Mouse (Mus musculus) macrophage (primary cell): ENCODE results near the gene Susd4. TPM values are rescaled to one million over a fixed set of nuclear protein-coding genes. Genes with fewer than 3 reads are reported as not detected.

ENCODE experiments used
- H3K27ac ChIP-seq: fragments of 350-480 bp; formaldehyde crosslinking; 2 replicates; pipeline ENCODE4 v1.9.0; 2021
- H3K36me3 ChIP-seq: fragments of 350-480 bp; formaldehyde crosslinking; 2 replicates; pipeline ENCODE4 v1.9.0; 2021; ENCODE audit errors: inconsistent target
- H3K4me3 ChIP-seq: fragments of 350-480 bp; formaldehyde crosslinking; 2 replicates; pipeline ENCODE4 v1.9.0; 2021; ENCODE audit errors: inconsistent target
- H3K79me2 ChIP-seq: fragments of 350-480 bp; formaldehyde crosslinking; 2 replicates; pipeline ENCODE4 v1.9.0; 2021; ENCODE audit errors: inconsistent target
- WGBS: methylation state at CpG from one replicate; pipeline ENCODE4 v1.1.7; 2026; ENCODE audit warnings: inconsistent platforms; ENCODE audit not compliant: missing documents; 5-methylcytosine and 5-hydroxymethylcytosine counted together
- polyA plus RNA-seq: library from polyadenylated mRNA; stranded (reverse); fragments of 250-400 nt; gene quantifications from 3 replicates; pipeline ENCODE4 v1.2.4, GENCODE M21; 2018; ENCODE audit warnings: inconsistent platforms

Susd4 gene
- polyA plus RNA-seq, 1 experiment from 2014 or later = not detected

GRCm38 (mm10) chr1:182802891-182803290 lies 39.2 kb downstream of the Susd4 start:
- 93% methylated on average over 15 of the region's 15 CpGs for WGBS
- H3K36me3 ChIP-seq = no peaks in the 10 kb centered on the region
- H3K4me3 ChIP-seq = no peak overlapping the region
- H3K27ac ChIP-seq = no peak overlapping the region
- no peaks in the 10 kb centered on the region for H3K79me2 ChIP-seq

- no peaks in the 10 kb centered on the region for H3K79me2 ChIP-seq
- no peak overlapping the region for H3K27ac ChIP-seq
- no peak overlapping the region for H3K4me3 ChIP-seq
- 82% methylated on average over 7 of the region's 7 CpGs for WGBS
- H3K36me3 ChIP-seq = no peaks in the 10 kb centered on the region
Observed at GRCm38 (mm10) chr1:182813991-182814390, 50.3 kb downstream of the Susd4 start.

DNA sequence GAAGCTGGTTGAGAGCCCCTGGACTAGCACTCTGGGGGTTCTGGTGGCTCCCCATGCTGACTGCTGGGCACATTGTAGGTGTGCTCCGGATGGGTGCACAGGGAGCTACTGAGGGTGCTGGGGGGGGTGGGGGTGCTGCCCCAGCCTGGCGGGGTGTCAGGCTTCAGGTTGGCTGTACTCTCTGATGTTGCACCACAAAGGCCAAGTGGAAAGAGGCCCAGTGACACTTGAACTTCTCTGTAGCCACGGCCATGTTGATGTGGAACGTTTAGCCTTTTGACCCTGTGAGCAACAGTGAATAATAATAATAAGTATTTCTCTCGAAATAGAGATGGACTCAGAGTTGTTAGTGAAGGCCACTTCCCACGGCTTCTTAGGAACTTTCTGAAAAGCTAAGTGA lies 50.9 kb downstream of the Susd4 start:
- H3K4me3 ChIP-seq = no peak overlapping the region
- no peaks in the 10 kb centered on the region for H3K79me2 ChIP-seq
- 92% methylated on average over 6 of the region's 6 CpGs for WGBS
- no peak overlapping the region for H3K27ac ChIP-seq
- H3K36me3 ChIP-seq = no peaks in the 10 kb centered on the region

DNA sequence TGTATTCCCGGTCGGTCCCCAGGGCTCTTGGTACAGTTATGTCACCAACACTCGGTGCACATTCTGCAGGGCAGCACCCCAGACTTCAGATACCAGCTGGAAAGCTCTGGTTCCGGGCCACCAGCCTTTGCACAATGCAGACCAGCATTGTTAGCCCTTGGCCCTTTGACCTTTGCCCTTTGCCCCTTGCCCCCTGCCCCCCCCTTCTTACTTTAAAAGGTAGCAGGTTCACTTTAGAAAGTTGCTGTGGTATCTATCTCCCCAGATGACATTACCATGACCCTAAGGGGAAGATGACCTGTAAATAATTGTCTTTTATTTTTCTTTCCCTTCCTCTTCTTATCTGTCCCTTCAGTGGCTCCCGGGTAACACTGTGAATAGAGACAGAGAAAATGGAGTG lies 53.4 kb downstream of the Susd4 start:
- no peak overlapping the region for H3K4me3 ChIP-seq
- H3K27ac ChIP-seq = no peak overlapping the region
- H3K79me2 ChIP-seq = no peaks in the 10 kb centered on the region
- WGBS = 84% methylated on average over 5 of the region's 5 CpGs
- H3K36me3 ChIP-seq = no peaks in the 10 kb centered on the region

- Histone ChIP-seq H3K36me3 (no peaks in the 10 kb centered on the region), H3K4me3 (no peak overlapping the region), H3K27ac (no peak overlapping the region), H3K79me2 (no peaks in the 10 kb centered on the region)
- 63% methylated on average over 6 of the region's 6 CpGs for WGBS
Observed at GRCm38 (mm10) chr1:182817624-182818023, 54.0 kb downstream of the Susd4 start.

DNA sequence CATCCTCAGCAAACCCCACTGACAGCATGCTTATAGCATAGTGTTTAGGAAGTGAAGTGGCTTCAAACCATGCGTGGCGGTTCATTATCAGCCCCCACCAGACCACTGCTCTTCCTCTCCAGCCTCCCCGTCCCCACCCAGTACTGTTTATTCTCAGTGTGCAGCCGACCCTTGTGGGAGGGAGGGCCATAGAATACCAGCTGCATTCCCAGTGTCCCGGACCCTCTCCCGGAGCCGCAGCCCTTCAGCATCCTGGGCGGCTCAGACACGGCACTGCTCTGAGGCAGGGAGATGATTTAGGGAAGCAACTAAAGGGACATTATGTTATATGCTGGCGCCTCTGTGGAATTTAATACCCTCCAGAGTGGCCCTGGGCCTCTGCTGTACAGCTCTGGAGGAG lies 55.3 kb downstream of the Susd4 start:
- 44% methylated on average over 10 of the region's 10 CpGs for WGBS
- Histone ChIP-seq H3K4me3 (no peak overlapping the region), H3K36me3 (no peaks in the 10 kb centered on the region), H3K79me2 (no peaks in the 10 kb centered on the region), H3K27ac (no peak overlapping the region)

- Histone ChIP-seq H3K79me2 (no peaks in the 10 kb centered on the region), H3K36me3 (no peaks in the 10 kb centered on the region), H3K27ac (no peak overlapping the region), H3K4me3 (no peak overlapping the region)
- 87% methylated on average over 10 of the region's 10 CpGs for WGBS
Observed at GRCm38 (mm10) chr1:182822729-182823128, 59.1 kb downstream of the Susd4 start.

- Histone ChIP-seq H3K79me2 (no peaks in the 10 kb centered on the region), H3K4me3 (no peak overlapping the region), H3K36me3 (no peaks in the 10 kb centered on the region), H3K27ac (no peak overlapping the region)
- 90% methylated on average over 21 of the region's 21 CpGs for WGBS
Observed at GRCm38 (mm10) chr1:182823723-182824421, 60.2 kb downstream of the Susd4 start.

GRCm38 (mm10) chr1:182826557-182826956 lies 62.9 kb downstream of the Susd4 start:
- Histone ChIP-seq H3K79me2 (no peaks in the 10 kb centered on the region), H3K27ac (no peak overlapping the region), H3K36me3 (no peaks in the 10 kb centered on the region), H3K4me3 (no peak overlapping the region)
- WGBS = 91% methylated on average over 3 of the region's 3 CpGs

- Histone ChIP-seq H3K79me2 (no peaks in the 10 kb centered on the region), H3K36me3 (no peaks in the 10 kb centered on the region), H3K4me3 (no peak overlapping the region), H3K27ac (no peak overlapping the region)
- 96% methylated on average over 6 of the region's 6 CpGs for WGBS
Observed at GRCm38 (mm10) chr1:182838061-182838460, 74.4 kb downstream of the Susd4 start.

GRCm38 (mm10) chr1:182839332-182839929 lies 75.8 kb downstream of the Susd4 start:
- no peaks in the 10 kb centered on the region for H3K36me3 ChIP-seq
- 74% methylated on average over 3 of the region's 4 CpGs for WGBS
- H3K4me3 ChIP-seq = no peak overlapping the region
- no peak overlapping the region for H3K27ac ChIP-seq
- no peaks in the 10 kb centered on the region for H3K79me2 ChIP-seq

- Histone ChIP-seq H3K36me3 (no peaks in the 10 kb centered on the region), H3K79me2 (no peaks in the 10 kb centered on the region), H3K4me3 (no peak overlapping the region), H3K27ac (no peak overlapping the region)
- WGBS = 84% methylated on average over 6 of the region's 6 CpGs
Observed at GRCm38 (mm10) chr1:182840011-182840410, 76.4 kb downstream of the Susd4 start.

- H3K79me2 ChIP-seq = no peaks in the 10 kb centered on the region
- H3K36me3 ChIP-seq = no peaks in the 10 kb centered on the region
- no peak overlapping the region for H3K27ac ChIP-seq
- no peak overlapping the region for H3K4me3 ChIP-seq
- 100% methylated on average over 6 of the region's 6 CpGs for WGBS
Observed at GRCm38 (mm10) chr1:182840606-182841005, 76.9 kb downstream of the Susd4 start.

DNA sequence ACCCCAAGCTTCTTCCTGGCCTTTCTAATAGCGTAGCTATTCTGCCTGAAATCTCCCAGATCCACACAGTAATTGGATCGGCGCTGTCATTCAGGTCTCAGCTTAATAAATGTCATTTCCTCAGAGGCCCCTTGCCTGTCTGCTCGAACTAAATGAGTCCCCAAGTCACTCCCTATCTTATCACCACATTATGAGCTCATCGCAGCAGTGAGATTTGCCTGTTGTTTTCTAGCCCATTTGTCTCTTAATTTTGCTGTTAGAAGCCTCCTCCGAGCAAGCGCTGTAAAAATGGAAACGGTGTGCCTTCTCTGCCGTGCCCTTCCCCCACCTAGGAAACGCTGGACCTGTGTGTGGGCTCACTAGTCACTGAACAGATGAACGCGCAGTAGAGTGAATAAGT lies 85.9 kb downstream of the Susd4 start:
- H3K36me3 ChIP-seq = no peaks in the 10 kb centered on the region
- 86% methylated on average over 12 of the region's 12 CpGs for WGBS
- H3K27ac ChIP-seq = no peak overlapping the region
- no peak overlapping the region for H3K4me3 ChIP-seq
- no peaks in the 10 kb centered on the region for H3K79me2 ChIP-seq

DNA sequence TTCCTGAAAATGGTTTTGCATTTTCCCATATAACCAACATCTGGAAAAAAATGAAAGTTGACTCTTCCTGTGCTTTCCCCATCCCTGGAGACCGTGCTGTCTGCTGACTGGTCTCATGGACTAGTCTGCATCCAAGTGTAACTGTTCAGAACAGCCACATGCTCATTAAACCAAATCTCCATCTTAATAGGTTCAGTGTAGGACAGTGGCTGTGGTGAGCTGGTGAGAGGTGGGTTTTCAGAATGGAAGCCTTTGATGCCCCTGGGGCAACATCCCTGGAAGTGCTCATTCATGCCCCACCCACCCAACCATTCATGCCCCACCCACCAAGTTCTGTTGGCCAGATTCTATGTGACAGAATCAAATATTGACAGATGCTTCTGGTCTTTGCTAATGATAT lies 86.4 kb downstream of the Susd4 start:
- Histone ChIP-seq H3K36me3 (no peaks in the 10 kb centered on the region), H3K27ac (no peak overlapping the region), H3K79me2 (no peaks in the 10 kb centered on the region), H3K4me3 (no peak overlapping the region)
- 79% methylated on average over 1 of the region's 1 CpGs for WGBS

DNA sequence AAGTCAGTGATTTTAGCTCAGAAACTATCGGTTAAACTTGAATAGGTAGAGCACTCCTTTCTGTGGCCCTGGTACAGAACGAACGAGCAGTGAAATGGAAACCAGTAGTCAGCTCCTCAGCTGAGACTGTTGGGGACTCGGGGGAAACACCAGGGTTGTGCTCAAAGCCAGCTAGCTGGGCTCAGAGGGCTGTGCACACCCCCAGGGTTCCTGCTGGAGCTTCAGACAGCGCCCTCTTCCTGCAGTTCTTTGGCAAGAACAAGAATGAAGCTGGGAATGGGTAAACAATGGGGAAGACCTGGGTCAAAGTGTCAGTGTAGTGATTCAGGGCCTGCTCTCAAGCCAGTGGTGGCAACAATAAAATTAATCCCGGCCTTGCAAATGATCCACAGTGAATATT lies 88.5 kb downstream of the Susd4 start:
- H3K36me3 ChIP-seq = no peaks in the 10 kb centered on the region
- H3K27ac ChIP-seq = no peak overlapping the region
- no peak overlapping the region for H3K4me3 ChIP-seq
- no peaks in the 10 kb centered on the region for H3K79me2 ChIP-seq
- WGBS = 56% methylated on average over 6 of the region's 6 CpGs
